Mouse (Mus musculus) forebrain, embryonic 11.5 days (tissue): ENCODE measurements around the gene Cdh13. TPM values are rescaled to one million over a fixed set of nuclear protein-coding genes. Genes with fewer than 3 reads are reported as not detected.

Source experiments
- ATAC-seq: fragments of 200-750 bp; cut with Nextera tagmentation; replicated peaks from 2 replicates; pipeline ENCODE4 v1.8.0; 2017; ENCODE audit warnings: moderate TSS enrichment; ENCODE audit not compliant: low FRiP score
- DNase-seq: peaks from one replicate; pipeline ENCODE4 v3.0.0-alpha.2; 2017; ENCODE audit warnings: low spot score
- H3K27ac ChIP-seq: fragments of 300-500 bp; sonication (generic); 2 replicates; pipeline ENCODE4 v1.5.1; 2014; ENCODE audit warnings: low read depth, low read length
- H3K27me3 ChIP-seq: fragments of 300-500 bp; sonication (generic); 2 replicates; pipeline ENCODE4 v1.6.1; 2014; ENCODE audit warnings: mild to moderate bottlenecking, low read length, mixed read lengths; ENCODE audit not compliant: control insufficient read depth, insufficient read depth
- H3K36me3 ChIP-seq: fragments of 300-500 bp; sonication (generic); 2 replicates; pipeline ENCODE4 v1.6.1; 2014; ENCODE audit warnings: mild to moderate bottlenecking, low read length, moderate library complexity, mixed read lengths; ENCODE audit not compliant: control insufficient read depth, insufficient read depth
- H3K4me1 ChIP-seq: fragments of 300-500 bp; sonication (generic); replicated peaks from 2 replicates; pipeline ENCODE4 v1.6.1; 2014; ENCODE audit warnings: low read length, mixed read lengths; ENCODE audit not compliant: control insufficient read depth, insufficient read depth
- H3K4me2 ChIP-seq: fragments of 300-500 bp; sonication (generic); 2 replicates; pipeline ENCODE4 v1.6.1; 2014; ENCODE audit warnings: low read depth, mild to moderate bottlenecking, low read length, moderate library complexity, mixed read lengths; ENCODE audit not compliant: severe bottlenecking
- H3K4me3 ChIP-seq: fragments of 300-500 bp; sonication (generic); 2 replicates; pipeline ENCODE4 v1.5.1; 2014; ENCODE audit warnings: low read depth, low read length
- H3K9ac ChIP-seq: fragments of 300-500 bp; sonication (generic); 2 replicates; pipeline ENCODE4 v1.6.1; 2014; ENCODE audit warnings: low read length
- H3K9me3 ChIP-seq: fragments of 300-500 bp; sonication (generic); 2 replicates; pipeline ENCODE4 v1.6.1; 2016; ENCODE audit warnings: low read length, mixed read lengths; ENCODE audit not compliant: control insufficient read depth
- WGBS: fragments of 180-500 bp; shearing (Covaris S2); extraction: QIAGEN DNeasy Blood & Tissue Kit; methylation state at CpG from one replicate; pipeline ENCODE4 v1.1.7; 2014; 5-methylcytosine and 5-hydroxymethylcytosine counted together
- polyA plus RNA-seq: library from polyadenylated mRNA; unstranded; fragments of >200 nt; fragmentation: Nextera tagmentation; extraction: Ambion mirVana; gene quantifications from 2 replicates; pipeline ENCODE4 v1.2.1, GENCODE M21; 2014

Cdh13 gene
- polyA plus RNA-seq, 1 experiment from 2014 or later = 5.6 TPM

- Histone ChIP-seq H3K36me3 (no peaks in the 10 kb centered on the region), H3K9ac (no peak overlapping the region), H3K4me1 (no peaks in the 10 kb centered on the region), H3K27me3 (no peaks in the 10 kb centered on the region), H3K4me3 (no peak overlapping the region), H3K27ac (no peak overlapping the region), H3K9me3 (no peaks in the 10 kb centered on the region), H3K4me2 (no peak overlapping the region)
- DNase-seq (no peak), ATAC-seq (no peak)
- WGBS = 84% methylated on average over 5 of the region's 5 CpGs
Measured at GRCm38 (mm10) chr8:119158628-119159027, 875.1 kb downstream of the Cdh13 start.

- no peak overlapping the region for H3K4me3 ChIP-seq
- no peaks in the 10 kb centered on the region for H3K4me1 ChIP-seq
- H3K9ac ChIP-seq = no peak overlapping the region
- H3K9me3 ChIP-seq = no peaks in the 10 kb centered on the region
- no peak for ATAC-seq
- no peak overlapping the region for H3K27ac ChIP-seq
- no peaks in the 10 kb centered on the region for H3K36me3 ChIP-seq
- 73% methylated on average over 8 of the region's 8 CpGs for WGBS
- no peaks in the 10 kb centered on the region for H3K27me3 ChIP-seq
- no peak overlapping the region for H3K4me2 ChIP-seq
- no peak for DNase-seq
Measured at GRCm38 (mm10) chr8:119159794-119160193, 876.3 kb downstream of the Cdh13 start.

GRCm38 (mm10) chr8:119164076-119164475, 880.5 kb downstream of the Cdh13 start:
- 60% methylated on average over 5 of the region's 5 CpGs for whole genome bisulfite sequencing
- Histone ChIP-seq H3K9ac (no peak overlapping the region), H3K27ac (no peak overlapping the region), H3K4me1 (no peaks in the 10 kb centered on the region), H3K9me3 (no peaks in the 10 kb centered on the region), H3K36me3 (no peaks in the 10 kb centered on the region), H3K27me3 (no peaks in the 10 kb centered on the region), H3K4me2 (no peak overlapping the region), H3K4me3 (no peak overlapping the region)
- ATAC-seq = no peak
- DNase-seq = peak; percentile 76

- no peak overlapping the region for H3K9ac ChIP-seq
- H3K36me3 ChIP-seq = no peaks in the 10 kb centered on the region
- no peak overlapping the region for H3K4me3 ChIP-seq
- H3K27me3 ChIP-seq = no peaks in the 10 kb centered on the region
- DNase-seq = no peak
- 79% methylated on average over 6 of the region's 6 CpGs for WGBS
- ATAC-seq = no peak
- no peaks in the 10 kb centered on the region for H3K4me1 ChIP-seq
- H3K4me2 ChIP-seq = no peak overlapping the region
- no peak overlapping the region for H3K27ac ChIP-seq
- H3K9me3 ChIP-seq = no peaks in the 10 kb centered on the region
Measured at GRCm38 (mm10) chr8:119177226-119177935, 893.8 kb downstream of the Cdh13 start.

- Histone ChIP-seq H3K9me3 (no peaks in the 10 kb centered on the region), H3K27ac (no peak overlapping the region), H3K9ac (no peak overlapping the region), H3K27me3 (no peaks in the 10 kb centered on the region), H3K4me1 (no peaks in the 10 kb centered on the region), H3K4me3 (no peak overlapping the region), H3K36me3 (no peaks in the 10 kb centered on the region), H3K4me2 (no peak overlapping the region)
- WGBS = 50% methylated on average over 13 of the region's 13 CpGs
- ATAC-seq (no peak), DNase-seq (no peak)
Measured at GRCm38 (mm10) chr8:119180626-119181025, 897.1 kb downstream of the Cdh13 start.

GRCm38 (mm10) chr8:119195695-119196094, 912.2 kb downstream of the Cdh13 start:
- Histone ChIP-seq H3K9me3 (no peaks in the 10 kb centered on the region), H3K4me2 (no peak overlapping the region), H3K4me1 (no peaks in the 10 kb centered on the region), H3K27me3 (no peaks in the 10 kb centered on the region), H3K9ac (no peak overlapping the region), H3K36me3 (no peaks in the 10 kb centered on the region), H3K4me3 (no peak overlapping the region), H3K27ac (no peak overlapping the region)
- no peak for ATAC-seq
- WGBS = 61% methylated on average over 8 of the region's 8 CpGs
- peak; percentile 66 for DNase-seq

- 90% methylated on average over 10 of the region's 10 CpGs for WGBS
- ATAC-seq (no peak), DNase-seq (no peak)
- no peaks in the 10 kb centered on the region for H3K9me3 ChIP-seq
- H3K4me1 ChIP-seq = no peaks in the 10 kb centered on the region
- H3K9ac ChIP-seq = no peak overlapping the region
- H3K4me3 ChIP-seq = no peak overlapping the region
- H3K4me2 ChIP-seq = no peak overlapping the region
- H3K36me3 ChIP-seq = no peaks in the 10 kb centered on the region
- H3K27ac ChIP-seq = no peak overlapping the region
- no peaks in the 10 kb centered on the region for H3K27me3 ChIP-seq
Measured at GRCm38 (mm10) chr8:119196486-119197150, 913.1 kb downstream of the Cdh13 start.

- Histone ChIP-seq H3K27me3 (no peaks in the 10 kb centered on the region), H3K4me1 (no peaks in the 10 kb centered on the region)
- 92% methylated on average over 9 of the region's 9 CpGs for WGBS
Measured at GRCm38 (mm10) chr8:119208567-119208966, 925.0 kb downstream of the Cdh13 start.

GRCm38 (mm10) chr8:119224547-119224946, 941.0 kb downstream of the Cdh13 start:
- Histone ChIP-seq H3K27me3 (no peaks in the 10 kb centered on the region), H3K9me3 (no peaks in the 10 kb centered on the region), H3K9ac (no peak overlapping the region), H3K4me3 (no peak overlapping the region), H3K36me3 (no peaks in the 10 kb centered on the region), H3K4me1 (no peaks in the 10 kb centered on the region), H3K4me2 (no peak overlapping the region), H3K27ac (no peak overlapping the region)
- peak; percentile 53 for DNase-seq
- 3% methylated on average over 1 of the region's 1 CpGs for WGBS
- ATAC-seq = no peak

More at GRCm38 (mm10) chr8:119208567-119208966, 925.0 kb downstream of the Cdh13 start:
- DNase-seq (no peak), ATAC-seq (no peak)
- H3K9me3 ChIP-seq = no peaks in the 10 kb centered on the region
- H3K27ac ChIP-seq = no peak overlapping the region
- no peak overlapping the region for H3K4me3 ChIP-seq
- no peak overlapping the region for H3K9ac ChIP-seq
- H3K4me2 ChIP-seq = no peak overlapping the region
- no peaks in the 10 kb centered on the region for H3K36me3 ChIP-seq
